Mouse (Mus musculus) ES-E14 (cell line): ENCODE data around the gene Mapk8ip2. TPM values are rescaled to one million over a fixed set of nuclear protein-coding genes. Genes with fewer than 3 reads are reported as not detected.

Source experiments
- DNase-seq: peaks from one replicate; pipeline ENCODE4 v3.0.0-alpha.2; 2013; ENCODE audit warnings: low read depth, low spot score
- H3K27ac ChIP-seq: 2 replicates; pipeline ENCODE4 v1.5.1; 2012; ENCODE audit warnings: low read depth, mild to moderate bottlenecking, low read length, moderate library complexity, mixed read lengths; ENCODE audit not compliant: poor library complexity, insufficient read depth, severe bottlenecking
- H3K36me3 ChIP-seq: 2 replicates; pipeline ENCODE4 v1.6.1; 2012; ENCODE audit warnings: mild to moderate bottlenecking, low read length, moderate library complexity, mixed read lengths; ENCODE audit not compliant: control insufficient read depth, poor library complexity, insufficient read depth, severe bottlenecking
- H3K4me1 ChIP-seq, 2 experiments: fragments of 150-350 bp in 1 of 2; sonication (generic) in 1 of 2; 2 replicates each; pipeline ENCODE4 v1.6.1; 2012; ENCODE audit warnings: low read length in 2 of 2, mild to moderate bottlenecking in 1 of 2, mixed read lengths in 1 of 2; ENCODE audit not compliant: control insufficient read depth in 2 of 2, insufficient read depth in 2 of 2, poor library complexity in 1 of 2
- H3K4me3 ChIP-seq, 2 experiments: fragments of 150-350 bp in 1 of 2; sonication (generic) in 1 of 2; 2 replicates each; pipeline ENCODE4 v1.5.1; 2012; ENCODE audit warnings: low read length in 2 of 2, low read depth in 1 of 2, mild to moderate bottlenecking in 1 of 2, mixed read lengths in 1 of 2; ENCODE audit not compliant: insufficient read depth in 1 of 2, poor library complexity in 1 of 2, severe bottlenecking in 1 of 2
- H3K9ac ChIP-seq: 2 replicates; pipeline ENCODE4 v1.6.1; 2012; ENCODE audit warnings: low read depth, mild to moderate bottlenecking, low read length, mixed read lengths; ENCODE audit not compliant: poor library complexity, insufficient read depth, severe bottlenecking
- H3K9me3 ChIP-seq: fragments of 150-350 bp; sonication (generic); 2 replicates; pipeline ENCODE4 v1.6.1; 2012; ENCODE audit warnings: low read depth, mild to moderate bottlenecking, low read length; ENCODE audit not compliant: control insufficient read depth, insufficient read depth
- CHD2 ChIP-seq: IDR thresholded peaks from 2 replicates; pipeline ENCODE4 v1.6.1; 2014; ENCODE audit warnings: mild to moderate bottlenecking, low read depth, low read length, inconsistent platforms
- HCFC1 ChIP-seq: IDR thresholded peaks from 2 replicates; pipeline ENCODE4 v1.6.1; 2012; ENCODE audit warnings: low read length, inconsistent platforms, borderline replicate concordance; ENCODE audit not compliant: insufficient read depth
- MAFK ChIP-seq: IDR thresholded peaks from 2 replicates; pipeline ENCODE4 v1.6.1; 2014; ENCODE audit warnings: mild to moderate bottlenecking, low read depth, low read length, inconsistent platforms; ENCODE audit not compliant: insufficient read depth
- ZC3H11A ChIP-seq: IDR thresholded peaks from 2 replicates; pipeline ENCODE4 v1.6.1; 2012; ENCODE audit warnings: low read depth, mild to moderate bottlenecking, inconsistent platforms, low read length, borderline replicate concordance
- ZNF384 ChIP-seq: IDR thresholded peaks from 2 replicates; pipeline ENCODE4 v1.6.1; 2012; ENCODE audit warnings: low read depth, low read length, inconsistent platforms
- in situ Hi-C, 2 experiments: fragments of 600-800 bp; cut with MboI; formaldehyde crosslinking; loops; one replicate each; pipeline ENCODE4 v1.15.1; 2025; ENCODE audit warnings: low sequenced_read_pairs in 2 of 2, inconsistent platforms in 1 of 2; ENCODE audit not compliant: unreplicated experiment in 2 of 2
- total RNA-seq: library from RNA; depleted of rRNA; stranded (reverse); fragments of 300-350 nt; gene quantifications from 2 replicates; pipeline ENCODE4 v1.2.3, GENCODE M21; 2012

Mapk8ip2 gene
- total RNA-seq, 1 experiment, result 4.6 TPM

- TF ChIP-seq ZNF384 (no peak), CHD2 (no peak), HCFC1 (no peak), ZC3H11A (no peak), MAFK (no peak)
- H3K27ac ChIP-seq, result peak overlapping the region; percentile 82; the same call in 1 of the 2 replicates
- H3K4me3 ChIP-seq, result peak overlapping the region in 1 of 2 experiments; percentile 56; a peak in 1 of 4 replicates
- H3K9ac ChIP-seq, result no peak overlapping the region
- in situ Hi-C loops, result no loop called here
- peaks cover 8% of the 10 kb centered on the region; the same call in 1 of the 2 replicates for H3K36me3 ChIP-seq
- peaks cover 11 to 34% of the 10 kb centered on the region in 2 experiments; a peak in 3 of 4 replicates for H3K4me1 ChIP-seq
- no peaks in the 10 kb centered on the region for H3K9me3 ChIP-seq
- DNase-seq, result no peak
Measured at GRCm38 (mm10) chr15:89478622-89479021, 24.9 kb downstream of the Mapk8ip2 start.

- peak overlapping the region; percentile 26 for H3K9ac ChIP-seq
- peaks cover 11 to 20% of the 10 kb centered on the region in 2 experiments; a peak in 3 of 4 replicates for H3K4me1 ChIP-seq
- H3K27ac ChIP-seq, result peak overlapping the region; percentile 43
- peak overlapping the region in 1 of 2 experiments; percentile 59; a peak in 2 of 4 replicates for H3K4me3 ChIP-seq
- no peaks in the 10 kb centered on the region for H3K9me3 ChIP-seq
- H3K36me3 ChIP-seq, result peaks cover 5% of the 10 kb centered on the region; the same call in 1 of the 2 replicates
- TF ChIP-seq ZC3H11A, result no peak
- TF ChIP-seq HCFC1, result no peak
- no peak for DNase-seq
- in situ Hi-C loops, result no loop called here
Measured at GRCm38 (mm10) chr15:89480584-89480983, 26.9 kb downstream of the Mapk8ip2 start.

GRCm38 (mm10) chr15:89488182-89488581, 34.5 kb downstream of the Mapk8ip2 start:
- no peak for DNase-seq
- TF ChIP-seq CHD2, result no peak
- TF ChIP-seq MAFK, result no peak
- no peak for TF ChIP-seq ZNF384
- no peak for TF ChIP-seq ZC3H11A
- no peak for TF ChIP-seq HCFC1
- H3K4me1 ChIP-seq, result peaks cover 2 to 12% of the 10 kb centered on the region in 2 experiments; a peak in 1 of 4 replicates
- no peaks in the 10 kb centered on the region for H3K36me3 ChIP-seq
- H3K27ac ChIP-seq, result no peak overlapping the region
- in situ Hi-C loops, result no loop called here
- H3K4me3 ChIP-seq, result peak overlapping the region; percentile 12 to 22; a peak in 3 of 4 replicates
- H3K9me3 ChIP-seq, result no peaks in the 10 kb centered on the region
- H3K9ac ChIP-seq, result no peak overlapping the region

DNA sequence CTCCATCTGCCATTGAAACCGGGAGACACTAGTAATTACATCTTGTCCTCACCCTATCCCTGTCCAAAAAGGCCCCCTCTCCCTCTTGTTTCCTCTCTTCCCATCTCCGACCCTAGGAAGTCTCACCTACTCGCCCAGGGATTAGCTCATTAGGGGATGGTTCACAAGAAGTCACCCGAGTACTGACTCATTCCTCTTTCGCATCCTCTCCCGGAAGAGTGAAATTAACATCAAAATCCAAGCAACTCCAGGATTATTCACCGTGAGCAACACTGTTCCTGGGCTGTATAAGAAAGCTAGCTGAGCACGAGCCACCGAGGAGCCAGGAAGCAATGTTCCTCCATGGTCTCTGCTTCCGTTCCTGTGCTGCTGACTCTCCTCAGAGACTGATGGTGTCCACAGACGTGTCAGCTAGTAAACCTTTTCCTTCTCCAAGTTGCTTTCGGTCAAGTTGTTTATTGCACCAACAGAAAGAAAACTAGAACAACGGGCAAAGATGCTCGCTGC, 35.0 kb downstream of the Mapk8ip2 start:
- TF ChIP-seq HCFC1 (no peak), CHD2 (no peak), ZC3H11A (no peak), ZNF384 (no peak), MAFK (no peak)
- in situ Hi-C loops, result no loop called here
- no peaks in the 10 kb centered on the region for H3K36me3 ChIP-seq
- no peaks in the 10 kb centered on the region for H3K9me3 ChIP-seq
- H3K9ac ChIP-seq, result no peak overlapping the region
- H3K27ac ChIP-seq, result no peak overlapping the region
- no peak for DNase-seq
- H3K4me3 ChIP-seq, result peak overlapping the region in 1 of 2 experiments; percentile 19; a peak in 2 of 4 replicates
- peaks cover 2 to 12% of the 10 kb centered on the region in 2 experiments; a peak in 1 of 4 replicates for H3K4me1 ChIP-seq

DNA sequence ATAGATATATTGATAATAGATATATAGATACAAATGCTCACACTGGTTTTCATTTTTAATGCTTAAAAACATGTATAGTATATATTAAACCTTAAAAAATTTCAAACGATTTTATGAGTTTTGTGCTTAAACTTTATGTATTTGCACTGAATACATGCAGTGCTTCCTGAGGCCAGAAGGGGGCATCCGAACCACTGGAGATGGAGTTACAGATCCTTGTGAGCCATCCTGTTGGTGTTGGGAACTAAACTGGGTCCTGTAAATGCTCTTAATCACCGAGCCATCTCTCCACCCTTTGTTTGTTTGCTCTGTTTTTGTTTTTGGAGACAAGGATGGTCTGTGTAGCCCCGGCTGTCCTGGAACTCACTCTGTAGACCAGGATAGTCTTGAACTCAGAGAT, 41.3 kb downstream of the Mapk8ip2 start:
- Histone ChIP-seq H3K36me3 (no peaks in the 10 kb centered on the region), H3K4me1 (peaks cover 1 to 19% of the 10 kb centered on the region in 2 experiments; a peak in 1 of 4 replicates), H3K4me3 (no peak overlapping the region), H3K27ac (no peak overlapping the region), H3K9me3 (no peaks in the 10 kb centered on the region), H3K9ac (no peak overlapping the region)
- in situ Hi-C loops, result no loop called here
- DNase-seq, result no peak
- peak; percentile 54; the same call in 1 of the 2 replicates for TF ChIP-seq ZC3H11A
- TF ChIP-seq HCFC1, result no peak
